Mouse (Mus musculus) cerebellum, postnatal 14 days (tissue): ENCODE measurements at regions not wholly inside any gene's neighbourhood (a gene's known extent, or its start where the extent isn't known, plus 50 kb on each side); places are given as distances from the start of the nearest gene placed in this dataset.

Source experiments
- DNase-seq, 2 experiments: peaks; one replicate each; pipeline ENCODE4 v3.0.0; 2021; ENCODE audit warnings: mixed read lengths in 2 of 2

DNA sequence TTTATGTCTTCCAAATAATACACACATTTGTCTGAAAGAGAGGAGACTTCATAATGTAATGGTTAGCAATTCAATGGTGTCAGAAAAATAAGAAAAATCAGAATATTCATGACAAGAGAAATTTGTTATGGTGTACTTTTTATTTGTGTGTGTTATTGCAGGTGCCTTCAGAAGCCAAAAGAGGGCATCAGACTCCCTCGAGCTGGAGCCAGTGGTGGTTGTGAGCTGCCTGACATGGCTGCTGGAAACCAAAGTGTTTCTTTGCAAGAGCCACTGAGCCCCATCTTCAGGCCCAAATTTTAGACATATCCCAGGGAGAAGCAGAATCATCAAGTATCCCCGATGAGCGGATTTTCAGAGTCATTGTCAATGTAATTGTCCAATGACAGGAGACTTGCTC, 81.9 kb downstream of the Tm2d3 start:
- DNase-seq, result peak in 1 of 2 experiments; percentile 17

DNA sequence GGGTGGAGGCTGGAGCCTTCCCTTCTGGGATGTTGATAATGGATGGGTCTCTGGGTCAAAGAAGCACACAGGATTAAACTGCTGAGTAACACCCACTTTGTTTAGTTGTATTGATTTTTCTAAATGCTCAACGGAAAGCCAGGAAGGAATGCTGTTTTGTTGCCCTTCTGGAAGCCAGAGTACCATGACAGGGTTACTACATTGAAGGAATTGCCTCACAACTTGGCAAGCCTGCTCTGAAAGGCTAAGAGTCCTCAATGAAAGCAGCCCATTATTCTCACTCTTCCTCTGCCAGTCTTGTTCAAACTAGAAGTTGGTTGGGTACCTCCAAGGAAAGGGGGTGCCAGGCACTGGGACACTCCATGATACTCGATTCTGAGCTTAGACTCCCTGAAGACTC, 83.0 kb downstream of the Tm2d3 start:
- DNase-seq, result no peak

DNA sequence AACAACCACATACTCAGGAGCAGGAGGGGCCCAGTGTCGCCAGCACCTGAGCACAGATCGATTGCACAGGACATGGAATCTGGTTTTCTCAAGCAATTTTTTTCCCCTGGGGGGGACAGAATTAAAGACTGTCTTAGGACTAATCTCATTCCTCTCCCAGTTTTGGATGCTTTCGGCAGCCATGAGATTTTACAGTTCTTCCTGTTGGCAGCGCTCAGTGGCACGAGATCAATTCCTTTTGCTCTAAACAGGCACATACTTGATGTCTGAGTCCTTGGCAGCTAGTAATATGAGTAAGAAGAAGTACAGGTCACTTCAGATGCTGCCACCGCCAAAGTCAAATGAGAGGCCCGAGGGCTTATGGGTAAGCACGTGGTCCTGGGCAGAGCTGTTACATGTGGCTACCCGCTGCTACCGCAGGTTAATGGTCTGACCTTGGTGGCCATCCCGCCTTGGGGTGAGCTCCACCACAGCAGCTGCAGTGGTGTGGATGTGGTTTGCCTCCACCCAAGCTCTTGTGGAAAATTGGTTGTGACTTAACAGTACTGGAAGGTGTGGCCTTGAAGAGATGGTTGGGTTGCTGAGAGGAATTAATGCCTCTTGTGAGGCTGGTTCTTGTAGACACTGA, 83.5 kb downstream of the Tm2d3 start:
- no peak for DNase-seq

DNA sequence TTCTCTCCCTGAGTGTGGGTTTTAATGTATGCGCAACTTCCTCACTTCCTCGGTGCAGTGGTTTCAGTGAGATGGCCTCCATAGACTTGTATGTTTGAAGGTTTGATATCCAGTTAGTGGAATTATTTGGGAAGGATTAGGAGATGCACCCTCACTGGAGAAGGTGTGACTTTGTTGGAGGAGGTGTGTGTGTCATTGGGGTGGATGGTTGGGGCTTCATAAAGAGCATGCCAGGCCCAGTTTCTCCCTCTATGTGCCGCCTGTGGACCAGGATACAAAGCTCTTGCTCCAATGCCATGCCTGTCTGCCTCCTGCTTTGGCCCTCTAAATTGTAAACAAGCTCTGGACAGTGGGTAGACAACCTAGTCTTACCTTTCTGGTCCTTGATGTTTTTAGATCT, 84.0 kb downstream of the Tm2d3 start:
- no peak for DNase-seq

DNA sequence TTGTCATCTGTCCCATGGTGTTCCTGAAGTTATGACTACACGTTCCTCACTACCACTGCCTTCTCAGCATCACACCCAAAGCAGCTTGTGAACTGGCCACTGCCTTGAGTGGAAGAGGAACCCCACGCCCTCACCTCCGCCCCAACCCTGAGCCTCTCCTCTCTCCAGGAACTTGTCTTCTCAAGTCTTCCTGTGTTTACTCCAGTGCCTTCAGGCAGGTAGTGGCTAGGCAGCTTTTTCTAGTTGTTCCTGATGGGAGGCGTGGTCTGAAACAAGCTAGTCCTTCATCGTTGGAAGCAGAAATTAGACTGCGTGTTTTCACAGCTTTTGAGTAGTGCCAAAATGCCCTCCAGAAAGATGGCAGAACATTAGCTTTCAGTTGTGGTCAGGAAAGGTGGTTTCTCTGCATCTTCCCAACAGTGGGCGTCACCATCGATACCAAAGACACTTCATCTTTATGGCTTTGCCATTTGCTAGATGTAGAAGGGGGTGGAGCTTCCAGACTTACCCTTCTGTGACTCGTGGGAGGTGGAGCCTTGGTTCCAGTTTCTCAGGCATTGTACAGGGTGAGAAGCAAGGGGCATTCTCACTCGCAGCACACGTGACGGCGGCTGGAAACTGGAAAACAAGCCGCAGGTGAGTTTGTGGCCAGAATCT, 81.7 kb upstream of the Pcsk6 start:
- no peak for DNase-seq

DNA sequence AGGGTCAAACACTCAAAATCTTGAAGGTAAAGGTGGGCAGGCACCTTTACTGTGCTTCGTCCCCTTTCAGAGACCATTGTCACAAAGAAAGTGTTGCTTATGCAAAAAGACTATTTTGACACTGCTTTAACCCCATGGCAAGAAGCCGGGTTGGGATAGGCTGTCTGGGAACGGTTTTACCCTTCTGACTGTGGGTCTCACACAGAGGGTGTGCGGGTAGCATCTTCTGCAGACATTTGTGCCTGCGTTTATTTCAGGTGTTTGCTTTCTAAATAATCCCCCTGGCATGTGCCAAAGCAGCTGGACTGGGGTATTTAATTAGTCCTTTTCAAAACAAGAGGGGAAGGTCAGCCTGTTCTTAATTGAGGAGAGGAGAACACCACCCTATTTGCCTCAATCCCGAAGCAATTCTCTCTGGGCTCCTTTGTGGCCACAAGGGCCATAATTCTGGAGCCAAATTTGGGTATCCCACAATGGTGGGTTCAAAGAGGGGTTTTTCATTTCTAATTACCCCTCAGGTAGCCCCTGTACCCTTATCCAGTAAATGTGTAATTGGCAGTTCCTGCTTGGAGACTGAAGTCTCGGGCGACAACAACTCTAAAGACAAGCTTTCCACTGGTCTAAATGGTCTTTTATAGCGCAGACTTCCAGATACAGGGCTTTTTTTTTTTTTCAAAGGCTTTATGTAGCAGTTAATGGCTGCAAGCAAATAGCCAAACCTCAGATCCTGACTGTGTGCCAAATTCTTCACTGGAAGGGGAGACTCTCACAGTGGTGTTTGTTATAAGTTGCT, 80.8 kb upstream of the Pcsk6 start:
- DNase-seq, result no peak

DNA sequence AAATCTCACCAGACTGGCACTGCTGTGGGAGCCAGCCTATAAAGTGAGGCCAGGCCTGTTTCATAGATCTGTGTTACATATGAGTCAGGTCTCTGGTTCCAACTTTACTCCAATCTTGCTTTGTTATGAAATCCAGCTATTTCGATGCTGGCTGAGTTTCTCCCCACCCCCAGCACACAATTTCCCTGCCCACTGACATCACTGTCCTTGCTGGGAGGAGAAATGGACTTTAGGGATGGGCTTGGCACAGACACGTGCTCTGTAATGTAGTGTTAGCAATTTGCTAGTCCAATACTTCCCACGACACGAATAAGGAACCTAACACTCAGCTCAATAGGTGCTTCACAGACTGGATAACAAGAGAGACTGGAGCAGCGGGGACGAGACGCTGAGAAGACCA, 79.5 kb upstream of the Pcsk6 start:
- no peak for DNase-seq

DNA sequence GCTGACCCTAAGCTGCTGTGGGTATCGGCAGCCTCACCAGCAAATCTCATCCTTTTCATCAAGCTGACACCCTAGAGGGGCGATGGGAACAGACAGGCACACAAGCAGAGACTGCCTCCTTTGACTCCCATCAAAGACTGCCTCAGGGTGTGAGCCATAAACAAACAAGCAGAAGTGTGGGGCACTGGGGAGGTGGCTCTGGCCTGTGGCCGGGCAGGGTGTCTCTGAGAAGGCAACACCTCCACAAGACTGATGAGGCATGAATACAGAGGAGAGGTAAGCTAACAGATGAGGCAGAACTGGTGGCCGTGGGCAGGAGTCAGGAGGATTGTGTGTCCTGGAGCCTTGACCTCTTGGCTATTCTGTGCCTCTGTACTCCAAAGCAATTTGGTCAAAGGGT, 77.8 kb upstream of the Pcsk6 start:
- DNase-seq, result no peak

DNA sequence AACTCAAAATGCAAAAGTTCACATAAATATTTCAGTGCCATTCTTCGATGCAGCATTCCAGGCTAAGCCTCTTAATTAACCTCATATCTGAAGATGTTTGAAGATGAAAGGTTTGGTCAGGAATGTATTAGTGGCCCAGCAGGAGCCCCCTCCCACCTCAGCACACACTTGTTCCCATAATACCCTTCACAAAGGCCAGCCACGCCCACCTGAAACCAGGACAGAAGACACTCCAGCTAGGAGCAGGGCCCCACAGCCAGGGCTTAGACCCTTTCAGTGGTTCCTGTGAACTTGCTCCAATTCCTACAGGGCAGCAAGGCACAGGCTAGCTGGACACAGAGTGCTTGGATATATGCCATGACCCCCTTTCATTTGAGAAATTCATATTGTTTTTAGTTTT, 74.6 kb upstream of the Pcsk6 start:
- no peak for DNase-seq

DNA sequence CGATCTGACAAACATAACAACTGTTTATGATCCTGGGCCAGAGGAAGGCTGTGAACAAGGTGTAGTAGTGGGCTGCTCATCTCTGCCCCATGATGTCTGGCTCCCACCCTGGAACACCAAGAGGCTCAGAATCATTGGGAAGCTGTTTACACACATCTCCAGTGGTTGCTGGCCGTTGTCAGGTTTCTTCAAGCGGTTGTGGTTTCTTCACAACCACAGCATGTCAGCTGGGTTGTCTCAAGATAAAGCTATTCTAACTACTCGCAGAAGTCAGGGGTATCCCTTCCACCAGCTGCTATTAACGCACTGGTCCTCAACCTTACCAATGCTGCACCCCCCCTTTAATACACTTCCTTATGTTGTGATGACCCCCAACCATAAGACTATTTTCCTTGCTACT, 73.7 kb upstream of the Pcsk6 start:
- no peak for DNase-seq

DNA sequence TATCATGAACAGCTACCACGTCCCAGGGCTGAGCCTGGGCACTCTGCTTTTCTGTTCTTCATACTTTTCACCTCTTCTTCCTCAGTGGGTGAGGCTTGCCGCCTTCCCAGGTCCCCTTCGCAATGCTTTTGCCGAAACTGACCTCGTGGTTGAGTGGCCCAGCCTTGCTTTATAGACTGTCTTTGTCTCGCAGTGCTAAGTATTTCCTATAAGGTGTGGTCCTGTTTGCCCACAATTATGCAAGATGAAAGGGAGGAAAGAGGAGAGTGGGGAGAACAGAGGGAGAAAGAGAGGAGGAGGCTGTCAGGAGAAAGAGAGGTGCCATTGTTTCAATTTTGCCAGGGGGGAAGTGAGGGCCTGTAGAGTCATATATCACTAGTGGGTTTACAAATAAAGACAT, 71.3 kb upstream of the Pcsk6 start:
- no peak for DNase-seq

DNA sequence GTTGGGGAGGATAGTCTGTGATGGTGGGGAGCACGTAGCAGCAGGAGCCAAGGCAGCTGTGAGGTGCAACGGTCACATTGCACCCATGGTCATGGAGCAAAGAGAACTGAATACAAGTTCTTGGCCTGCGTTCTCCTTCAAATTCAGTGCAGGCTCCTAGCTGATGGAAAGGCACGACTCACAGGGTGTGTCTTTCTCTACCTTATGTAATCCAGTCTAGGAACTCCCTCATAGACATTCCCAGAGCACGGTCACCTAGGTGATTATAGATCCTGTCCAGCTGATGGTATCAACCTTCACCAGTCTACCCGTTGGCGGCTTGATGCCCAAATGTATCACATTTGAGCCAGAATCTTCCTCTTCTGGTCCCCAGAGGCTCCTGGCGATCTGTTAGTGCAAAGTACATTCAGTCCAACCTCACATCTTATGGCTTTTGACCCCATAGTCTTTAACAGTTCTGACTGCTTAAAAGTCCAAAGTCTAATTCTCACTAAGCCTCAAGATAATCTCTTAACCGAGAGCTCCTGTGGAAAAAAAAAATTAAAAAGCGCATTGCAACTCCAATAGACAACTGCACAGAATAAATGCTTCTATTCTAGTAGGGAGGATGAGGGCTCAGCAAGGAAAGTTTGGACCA, 69.2 kb upstream of the Pcsk6 start:
- DNase-seq, result peak in 1 of 2 experiments; percentile 6

DNA sequence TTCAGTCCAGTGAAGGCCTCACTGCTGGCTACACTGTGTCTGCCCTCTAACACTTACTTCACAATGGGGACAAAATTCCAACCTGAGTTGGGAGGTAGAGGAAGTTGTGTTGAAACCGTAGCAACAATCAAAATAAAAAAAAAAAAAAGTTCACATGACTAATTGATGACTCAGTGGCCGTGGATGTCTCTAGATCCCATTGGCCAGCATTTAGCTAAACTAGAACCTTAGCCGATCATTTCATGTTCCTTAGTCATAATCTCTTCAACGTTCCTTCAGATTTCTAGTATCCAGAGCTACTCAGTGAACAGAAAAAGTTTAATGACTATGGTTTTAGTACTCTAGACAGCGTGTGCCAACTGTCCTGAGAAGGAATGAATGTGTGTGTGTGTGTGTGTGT, 59.2 kb upstream of the Pcsk6 start:
- no peak for DNase-seq

DNA sequence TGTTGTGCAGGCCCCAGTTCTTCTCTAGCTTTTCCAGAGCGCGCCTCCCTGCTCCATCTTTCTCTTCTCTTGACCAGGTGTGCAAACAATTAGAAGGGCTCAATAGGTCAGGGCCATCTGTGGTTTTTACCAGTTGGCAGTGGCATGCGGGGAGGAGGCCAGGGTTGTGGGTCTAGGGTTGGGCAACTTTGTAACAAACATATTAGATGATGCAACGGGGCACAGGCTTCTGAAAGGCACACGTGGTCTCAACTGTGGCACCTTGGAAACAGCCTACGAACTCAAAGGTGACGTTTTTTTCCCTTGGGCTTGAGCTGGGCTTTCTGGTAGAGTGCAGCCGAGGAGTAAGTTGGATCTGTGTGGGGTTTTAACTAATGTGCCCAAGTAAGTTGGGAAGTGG, 58.7 kb upstream of the Pcsk6 start:
- DNase-seq, result no peak

DNA sequence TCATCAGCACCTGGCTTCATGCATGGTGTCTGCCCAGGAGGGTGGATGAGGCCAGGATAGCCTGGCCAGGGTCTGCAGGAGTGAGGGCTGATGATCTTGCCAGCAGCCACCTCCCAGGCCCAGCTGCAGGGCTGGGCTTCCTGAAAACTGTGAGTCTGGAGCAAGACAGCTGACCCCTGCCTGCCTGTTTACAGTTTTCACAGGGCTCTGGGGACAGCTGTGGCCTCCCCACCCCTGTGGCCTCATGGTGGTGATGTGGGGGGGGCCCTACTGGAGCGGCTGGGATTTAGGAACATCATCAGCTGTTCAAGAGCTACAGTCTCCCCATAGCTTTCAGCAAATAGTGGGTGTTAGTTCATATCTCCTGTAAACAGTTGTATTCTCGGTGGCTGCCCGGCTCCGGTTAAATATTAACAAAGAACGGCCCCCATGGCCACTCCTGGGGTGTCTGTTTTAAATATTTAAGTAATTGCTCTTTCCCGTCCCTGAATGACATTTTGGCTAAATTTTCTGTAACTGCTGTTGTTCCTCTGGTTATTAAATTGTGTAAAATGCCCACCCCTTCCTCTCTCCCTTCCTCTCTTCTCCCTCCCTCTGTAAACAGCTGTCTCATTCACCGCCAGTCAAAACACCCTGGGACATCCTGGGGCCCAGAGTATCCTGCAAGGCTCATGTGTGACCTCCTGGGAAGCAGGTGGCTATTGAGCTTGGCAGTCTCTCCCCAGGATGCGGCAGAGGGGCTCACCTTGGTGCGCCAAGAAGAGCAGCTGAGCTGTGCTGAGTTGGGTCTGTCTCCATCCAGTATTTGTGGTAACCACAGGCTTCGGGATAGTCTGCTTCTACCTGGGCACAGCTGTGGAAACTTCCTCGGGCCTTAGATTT, 57.9 kb upstream of the Pcsk6 start:
- DNase-seq, result no peak
